Mouse (Mus musculus): ENCODE results near the gene Olfr381.
"Not testable (repeated sequence)": the region's sequence is repeated elsewhere in the genome, so short reads cannot be mapped to it uniquely, and the experiment has no call there.

Olfr381 gene

DNA sequence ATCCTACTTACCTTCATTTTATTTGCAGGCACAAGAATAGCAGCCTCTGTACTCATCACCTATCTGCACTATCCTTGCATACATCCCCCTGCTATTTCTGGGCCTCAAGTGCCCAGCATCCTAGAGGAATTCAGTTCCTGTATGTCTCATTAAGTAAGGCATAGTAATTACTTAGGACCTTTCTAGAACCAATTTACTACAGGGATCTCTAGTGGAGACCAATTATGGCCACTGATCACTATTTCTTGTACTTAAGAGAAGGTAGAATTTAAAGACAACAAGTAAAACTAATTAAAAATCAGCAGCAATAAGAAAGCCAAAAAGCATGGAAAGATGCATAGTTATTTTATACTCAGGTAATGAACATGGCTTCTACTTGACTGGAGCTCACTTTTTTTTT lies at the start of gene Olfr381:
Olfr381 (minus strand) TSS at position 101 of the 400 bp plus-strand sequence.
- peak; percentile 18 for DNase-seq

DNA sequence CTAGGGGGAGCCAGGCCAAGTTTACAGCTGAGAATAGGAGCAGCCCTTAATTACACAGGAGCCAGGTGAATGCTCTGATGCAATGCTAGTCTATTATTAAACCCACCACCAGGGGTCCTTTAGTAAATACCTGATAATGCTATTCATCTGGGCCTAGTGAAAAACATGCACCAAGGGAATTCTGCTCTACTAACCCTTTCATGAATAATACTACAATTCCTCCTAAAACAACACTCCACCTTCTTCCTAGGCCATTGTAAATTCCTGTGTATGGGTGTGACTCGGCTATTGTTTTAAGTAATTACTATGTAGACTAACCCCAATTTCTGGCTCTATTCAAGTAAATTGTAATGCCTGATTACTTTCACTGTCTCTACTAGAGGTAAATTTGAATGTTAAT lies 37.6 kb upstream of the Olfr381 start:
- DNase-seq = not testable (repeated sequence)

DNA sequence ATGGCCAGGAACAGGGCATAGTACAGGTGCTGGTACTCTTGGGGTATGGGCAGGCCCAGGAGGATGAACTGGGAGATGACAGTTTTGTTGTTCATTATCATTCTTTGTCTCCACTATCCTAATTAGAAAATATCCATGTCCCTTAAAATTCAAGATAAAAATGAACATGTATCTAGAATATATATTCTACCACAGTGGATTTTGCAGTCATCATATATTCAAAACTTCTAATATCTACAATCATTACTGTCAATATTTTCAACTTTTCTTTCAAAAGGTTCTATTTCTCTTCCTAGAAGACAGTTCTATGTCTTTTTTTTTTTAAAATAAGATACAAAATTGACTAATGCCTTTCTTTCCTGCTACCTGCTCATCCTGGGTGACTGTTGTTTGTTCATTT lies 25.7 kb upstream of the Olfr381 start, which contains the start of gene Olfr382:
Olfr382 (minus strand) TSS at position 101 of the 400 bp plus-strand sequence.
- no peak for DNase-seq

DNA sequence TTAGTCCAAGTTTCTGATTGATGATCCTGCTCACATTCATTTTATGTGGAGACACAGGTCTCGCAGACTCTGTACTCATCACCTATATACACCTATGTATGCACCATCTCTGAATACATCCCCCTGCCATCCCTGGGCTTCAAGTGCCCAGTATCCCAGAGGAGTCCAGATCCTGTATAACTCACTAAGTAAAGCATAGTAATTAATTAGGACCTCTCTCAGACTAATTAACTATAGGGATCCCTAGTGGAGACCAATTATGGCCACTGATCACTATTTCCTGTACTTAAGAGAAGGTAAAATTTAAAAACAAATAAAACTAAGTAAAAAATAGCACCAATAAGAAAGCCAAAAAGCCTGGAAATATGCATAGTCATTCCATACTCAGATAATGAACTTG lies 34.0 kb downstream of the Olfr381 start, which contains the start of gene Olfr380:
Olfr380 (minus strand) TSS at position 101 of the 400 bp plus-strand sequence.
- DNase-seq = no peak

All from heart, adult 11 months (tissue).